Mouse (Mus musculus): ENCODE data around the gene Apobec1.

- TF ChIP-seq CTCF (IDR thresholded peaks at IDR 0.05; ENCODE audit: borderline replicate concordance, insufficient read depth, low read depth, low read length): no peak
- no peak for TF ChIP-seq POLR2A (IDR thresholded peaks at IDR 0.05; ENCODE audit: borderline replicate concordance, insufficient read depth, low read length)
These were observed 47.0 kb downstream of the Apobec1 start for GRCm38 (mm10) chr6:122555266-122555665.

Measured in cerebellum, adult 2 months (tissue).